Mouse (Mus musculus) B cell, adult 2 months (primary cell): ENCODE measurements at regions not wholly inside any gene's neighbourhood (a gene's known extent, or its start where the extent isn't known, plus 50 kb on each side); places are given as distances from the start of the nearest gene placed in this dataset.

Experiments used
- DNase-seq, 2 experiments: peaks; one replicate each; pipeline ENCODE4 v3.0.0; 2022

DNA sequence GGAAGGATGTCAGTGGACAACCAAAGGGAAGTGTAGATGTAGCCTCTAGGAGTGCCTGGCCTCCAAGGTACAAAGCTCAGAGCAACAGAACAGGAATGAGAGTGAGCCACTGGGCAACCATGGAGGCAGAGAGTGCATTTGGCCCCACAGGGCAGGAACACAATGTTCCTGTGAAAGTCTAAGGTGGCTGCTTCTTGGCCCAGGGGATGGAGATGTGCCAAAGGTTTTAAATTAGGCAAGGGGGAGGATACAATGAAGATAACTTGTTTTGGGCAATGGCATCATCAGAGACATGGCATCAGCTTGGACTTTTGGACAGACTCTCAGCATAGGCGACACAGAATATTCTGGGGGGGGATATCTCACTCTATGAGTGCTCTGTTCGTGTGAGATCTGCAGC is 160.3 kb downstream of the En1 start:
- no peak for DNase-seq

DNA sequence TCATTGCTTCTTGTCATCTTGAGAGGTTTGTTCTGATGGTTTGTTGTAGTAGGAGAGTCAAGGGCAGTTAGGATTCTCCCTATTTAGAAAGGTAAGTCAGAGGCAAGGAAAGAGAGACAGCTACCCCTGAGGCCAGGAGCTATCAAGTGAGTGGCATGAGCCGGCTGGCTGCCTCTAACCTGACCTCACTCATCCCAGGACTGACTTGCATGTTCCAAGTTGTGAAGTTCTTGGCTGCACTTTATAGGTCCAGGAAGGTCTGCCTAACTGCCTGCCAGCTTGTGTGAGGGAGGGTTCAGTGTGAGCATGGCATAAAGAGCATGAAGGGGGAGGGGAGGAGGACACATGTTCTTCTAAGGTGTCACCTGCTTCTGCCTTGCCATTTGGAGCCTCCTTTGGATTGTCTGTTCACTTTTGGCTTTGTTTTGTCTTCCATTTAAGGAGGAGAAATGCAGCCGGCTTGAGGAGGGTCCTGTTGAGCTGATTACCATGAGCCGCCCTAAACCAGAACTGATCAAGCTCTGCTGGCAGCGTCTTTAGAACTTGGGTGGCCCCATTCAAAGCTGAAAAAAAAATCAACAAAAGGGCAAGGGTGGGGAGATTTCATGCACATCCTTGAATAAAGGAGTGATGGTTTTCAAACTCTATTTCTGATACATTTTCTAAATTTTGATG is 160.8 kb downstream of the En1 start:
- no peak for DNase-seq

DNA sequence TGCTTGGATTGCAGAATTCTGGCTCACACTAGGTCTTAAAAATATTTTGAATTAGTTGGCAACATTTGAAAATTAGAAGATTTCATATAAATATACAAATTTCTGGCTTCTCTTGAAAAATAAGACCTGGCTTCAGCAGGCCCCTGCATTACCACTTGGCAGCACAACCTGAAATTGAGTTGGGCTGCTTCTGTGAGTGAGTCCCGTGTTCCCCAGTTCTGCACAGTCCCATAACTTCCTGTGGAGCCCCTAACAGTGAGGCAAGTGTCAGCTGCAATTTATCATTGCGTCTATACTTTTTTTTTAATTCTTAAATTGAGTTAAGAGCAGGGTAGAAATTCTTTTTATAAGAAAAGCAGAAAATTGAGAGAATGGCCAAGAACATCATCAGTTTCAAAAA is 164.8 kb downstream of the En1 start:
- no peak for DNase-seq

DNA sequence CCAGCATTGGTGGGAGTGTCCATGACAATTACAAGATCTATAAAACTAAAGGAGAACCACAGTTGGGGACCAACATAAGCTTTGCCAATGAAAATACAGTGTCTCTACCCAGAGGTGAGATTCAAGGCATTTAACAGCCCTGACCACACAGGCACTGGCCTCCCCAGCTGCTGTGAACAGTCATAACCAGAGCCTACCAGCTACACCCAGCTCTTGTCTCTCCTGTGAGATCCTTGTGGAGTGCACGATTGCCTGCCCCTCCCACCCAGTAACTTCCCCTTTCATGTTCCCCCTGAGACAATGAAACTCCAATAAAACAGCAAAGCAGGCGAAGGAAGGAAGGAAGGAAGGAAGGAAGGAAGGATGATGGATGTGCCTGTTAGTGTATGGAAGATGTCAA is 169.1 kb downstream of the En1 start:
- no peak for DNase-seq

DNA sequence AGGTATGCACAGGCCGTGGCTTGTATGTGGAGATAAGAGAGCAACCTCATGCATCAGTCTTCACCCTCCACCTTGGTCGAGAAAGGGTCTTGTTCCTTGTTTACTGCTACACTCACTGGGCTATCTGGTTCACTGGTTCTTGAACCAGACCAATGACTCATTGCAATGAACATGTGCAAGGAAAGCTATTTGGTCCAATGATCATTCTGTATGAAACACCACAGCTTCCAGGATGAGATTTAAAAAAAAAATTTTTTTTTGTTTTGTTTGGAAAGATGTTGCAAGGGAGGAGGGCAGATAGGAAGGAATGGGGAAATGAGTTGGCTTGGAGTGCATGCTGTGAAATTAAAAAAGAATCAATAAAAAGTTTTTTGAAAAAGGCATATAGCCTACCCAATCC is 174.7 kb downstream of the En1 start:
- no peak for DNase-seq

DNA sequence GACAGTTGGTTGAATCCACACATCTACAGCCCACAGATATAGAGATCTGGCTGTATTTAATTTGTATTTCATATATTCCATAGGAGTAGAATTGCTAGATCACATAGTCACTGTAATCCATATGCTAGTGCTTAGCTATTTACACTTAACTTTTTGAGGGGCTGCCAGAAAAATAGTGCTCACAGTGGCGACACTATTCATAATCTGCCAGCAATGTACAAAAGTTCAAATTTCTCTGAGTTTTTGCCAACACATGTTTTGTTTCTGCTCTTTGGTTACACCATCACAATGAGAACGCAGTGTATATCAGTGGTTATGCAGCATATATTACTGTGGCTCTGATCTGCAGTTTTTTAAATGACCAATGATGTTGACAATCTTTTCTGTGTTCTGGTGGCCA is 175.2 kb downstream of the En1 start:
- no peak for DNase-seq

DNA sequence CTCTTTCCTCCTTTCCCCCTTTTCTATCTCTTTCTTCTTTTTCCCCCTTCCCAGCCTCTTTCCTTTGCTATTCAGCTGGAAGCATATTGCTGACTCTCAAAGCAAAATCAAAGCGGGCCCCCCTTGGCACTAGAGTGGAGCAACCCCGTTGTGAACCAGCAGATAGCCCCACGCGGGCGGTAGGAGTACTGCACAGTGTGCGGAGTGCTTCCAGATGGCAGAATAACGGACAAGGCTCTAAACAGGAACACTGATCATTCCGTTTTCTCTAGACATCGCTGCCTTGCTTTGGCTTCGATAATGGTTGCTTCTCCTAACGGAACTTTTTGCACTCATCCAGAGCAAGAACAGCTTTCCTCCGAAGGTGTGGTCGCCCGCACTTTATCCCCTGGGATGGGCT is 193.0 kb downstream of the En1 start:
- no peak for DNase-seq

DNA sequence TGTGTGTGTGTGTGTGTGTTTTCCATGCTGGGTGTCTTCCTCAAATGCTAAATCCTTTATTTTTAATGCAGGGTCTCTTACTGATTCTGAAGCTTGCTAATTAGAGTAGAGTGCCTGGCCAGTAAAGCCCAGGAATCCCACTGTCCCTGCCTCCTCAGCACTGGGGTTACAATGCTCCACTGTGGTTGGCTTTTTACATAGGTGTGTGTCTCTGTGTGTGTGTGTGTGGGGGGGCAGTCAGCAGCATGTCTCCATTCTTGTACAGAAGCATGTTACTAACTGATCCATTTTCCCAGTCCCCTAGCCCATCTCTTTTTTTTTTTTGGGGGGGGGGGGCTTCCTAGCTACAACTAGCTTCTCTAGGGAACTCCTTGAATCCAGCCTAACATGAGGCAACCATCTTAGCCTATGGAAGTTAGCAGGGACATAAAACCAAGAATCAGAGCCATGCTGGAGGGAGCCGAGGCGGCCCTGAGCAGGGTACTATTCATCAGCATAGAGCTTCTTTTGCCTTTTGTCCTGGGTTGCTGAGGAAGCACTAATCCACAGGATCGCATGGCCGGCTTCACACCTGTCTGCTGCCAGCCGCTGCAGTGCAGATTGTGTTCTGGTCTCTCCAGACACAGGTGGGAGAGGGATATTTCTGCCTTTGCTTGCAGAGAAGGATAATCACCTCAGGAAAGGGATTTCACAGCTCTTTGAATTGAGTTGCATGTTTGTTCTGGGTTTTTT is 199.2 kb downstream of the En1 start:
- DNase-seq, result no peak

DNA sequence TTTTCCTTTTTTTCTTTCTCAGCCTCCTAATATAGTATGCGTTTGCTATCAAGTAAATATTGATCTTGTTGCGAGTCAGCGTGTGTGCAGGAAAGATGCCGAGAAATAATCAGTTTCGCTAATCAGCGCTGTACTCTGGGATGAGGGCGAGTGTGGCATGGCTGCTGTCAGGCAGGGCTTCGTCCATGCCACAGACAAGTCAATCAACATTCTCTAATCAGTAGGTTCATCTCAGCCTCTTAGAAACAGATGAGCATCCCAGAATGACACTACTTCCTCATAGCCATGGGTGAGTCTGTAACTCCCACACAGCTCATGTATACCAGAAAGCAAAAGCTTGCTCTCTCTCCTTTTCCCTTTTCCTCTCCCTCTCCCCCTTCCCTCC is 199.8 kb downstream of the En1 start:
- no peak for DNase-seq

DNA sequence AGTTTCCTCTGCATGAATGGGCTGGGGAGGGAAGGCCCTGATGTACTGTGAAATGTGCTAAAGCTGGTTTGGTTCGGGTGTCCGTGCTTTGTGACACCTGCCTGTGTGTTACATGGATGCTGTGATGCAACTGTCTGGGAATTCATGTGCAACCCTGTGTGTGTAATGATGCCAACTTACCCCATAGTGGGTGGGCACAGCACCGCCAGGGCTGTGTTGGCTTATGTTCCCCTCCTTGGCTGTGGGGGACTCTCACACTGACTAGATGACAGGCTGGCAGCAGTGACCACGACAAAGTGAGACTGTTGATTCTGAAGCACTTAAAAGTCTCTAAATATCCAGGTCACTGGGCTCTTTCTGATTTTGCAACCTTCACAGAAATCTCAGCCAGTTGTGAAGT is 212.2 kb downstream of the En1 start:
- DNase-seq, result no peak

DNA sequence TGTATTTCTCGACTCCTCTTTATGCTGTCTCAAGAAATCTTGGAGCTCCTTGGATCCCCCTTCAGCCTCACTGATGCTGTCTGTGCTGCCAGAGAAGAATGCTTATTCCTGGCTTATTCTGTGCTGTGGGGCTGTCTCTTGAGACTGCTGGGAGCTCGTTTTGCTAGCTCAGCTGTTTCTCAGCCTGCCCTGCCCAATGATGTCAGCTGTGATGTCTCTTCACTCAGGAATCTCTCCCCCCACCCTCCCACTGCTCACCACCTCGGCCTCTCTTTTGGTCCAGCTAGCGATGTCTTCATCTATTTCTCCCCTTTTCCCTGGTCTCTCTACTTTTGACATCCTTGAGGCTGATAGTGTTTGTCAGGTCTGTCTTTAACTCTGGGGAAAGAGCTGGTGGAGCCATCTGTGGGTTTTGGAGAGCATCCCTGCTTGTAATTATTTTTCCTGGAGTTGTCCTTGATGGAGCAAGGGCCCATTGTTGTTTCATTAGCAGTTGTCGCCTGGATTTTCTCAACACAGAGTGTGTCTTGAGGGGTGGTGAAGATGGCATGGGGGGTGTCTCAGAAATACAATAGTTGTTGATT is 214.1 kb downstream of the En1 start:
- no peak for DNase-seq

DNA sequence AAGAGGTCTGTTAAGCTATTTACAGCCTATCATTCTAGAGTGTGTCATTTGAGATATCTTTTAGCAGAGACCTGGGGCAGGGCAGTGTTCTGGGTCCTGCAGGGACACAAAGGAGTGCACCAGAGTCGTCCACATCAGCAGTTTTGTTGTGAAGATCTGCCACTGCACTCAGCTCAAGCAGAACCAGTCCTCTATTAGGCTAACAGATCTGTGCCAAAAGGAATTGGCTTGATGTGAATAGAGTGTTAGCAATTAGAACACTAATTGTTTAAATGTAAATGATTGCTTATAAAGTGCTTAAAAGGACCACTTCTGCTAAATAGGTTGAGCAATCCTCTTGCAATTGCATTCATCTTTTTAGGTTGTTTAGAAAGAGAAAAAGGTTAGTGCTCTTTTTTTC is 215.3 kb downstream of the En1 start:
- no peak for DNase-seq

DNA sequence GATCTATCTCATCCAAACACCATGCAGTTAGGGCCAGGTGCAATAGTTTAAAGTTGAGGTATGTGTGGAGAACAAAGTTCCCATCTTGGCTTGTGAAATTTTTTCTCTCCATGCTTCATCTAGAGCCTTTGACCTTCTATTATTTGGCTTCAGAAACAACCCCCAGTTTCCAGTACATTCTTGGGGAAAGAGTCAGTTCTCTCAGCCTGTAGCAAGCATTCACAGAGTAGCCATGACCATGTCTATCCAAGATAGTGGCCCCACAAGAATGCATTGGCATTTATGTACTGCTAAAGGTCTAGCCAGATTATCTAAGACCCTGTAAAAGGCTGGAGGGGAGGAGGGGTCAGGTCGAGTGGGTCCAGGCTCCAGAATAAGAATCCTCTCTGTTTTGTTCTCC is 229.8 kb downstream of the En1 start:
- DNase-seq, result no peak

DNA sequence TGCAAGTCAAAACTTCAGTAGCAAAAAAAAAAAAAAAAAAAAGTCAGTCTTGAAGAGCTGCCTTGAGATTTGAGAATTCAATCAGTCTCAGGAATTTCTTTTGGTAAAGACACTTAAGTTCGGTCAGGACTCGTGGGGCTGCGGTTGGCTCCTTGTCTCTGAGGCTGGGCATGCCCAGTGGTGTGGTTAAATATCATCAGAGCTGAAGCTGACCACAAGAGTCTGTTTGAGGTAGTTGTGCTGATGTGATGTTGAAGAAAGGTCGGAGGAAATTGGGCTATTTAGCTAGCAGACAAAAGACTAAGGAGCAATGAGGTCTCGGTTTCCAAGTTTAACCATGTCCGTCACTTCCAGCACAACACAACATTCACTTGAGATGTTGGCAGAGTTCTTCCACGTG is 240.4 kb downstream of the En1 start:
- DNase-seq, result no peak

DNA sequence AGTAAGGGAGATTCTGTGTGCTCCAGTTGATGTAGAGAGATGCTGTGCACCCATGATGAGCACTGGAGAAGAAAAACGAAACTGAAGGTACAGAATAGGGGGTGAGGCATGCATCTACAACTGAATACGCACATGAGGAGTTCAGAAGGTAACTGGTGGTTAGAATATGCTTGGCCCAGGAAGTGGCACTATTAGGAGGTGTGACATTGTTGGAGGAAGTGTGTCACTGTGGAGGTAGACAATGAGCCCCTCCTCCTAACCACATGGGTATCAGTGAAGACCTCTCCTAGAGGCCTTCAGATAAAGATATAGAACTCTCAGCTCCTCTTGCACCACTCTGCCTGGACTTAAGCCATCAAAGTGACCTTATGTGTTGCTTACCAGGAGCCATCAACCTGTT is 243.9 kb downstream of the En1 start:
- no peak for DNase-seq

DNA sequence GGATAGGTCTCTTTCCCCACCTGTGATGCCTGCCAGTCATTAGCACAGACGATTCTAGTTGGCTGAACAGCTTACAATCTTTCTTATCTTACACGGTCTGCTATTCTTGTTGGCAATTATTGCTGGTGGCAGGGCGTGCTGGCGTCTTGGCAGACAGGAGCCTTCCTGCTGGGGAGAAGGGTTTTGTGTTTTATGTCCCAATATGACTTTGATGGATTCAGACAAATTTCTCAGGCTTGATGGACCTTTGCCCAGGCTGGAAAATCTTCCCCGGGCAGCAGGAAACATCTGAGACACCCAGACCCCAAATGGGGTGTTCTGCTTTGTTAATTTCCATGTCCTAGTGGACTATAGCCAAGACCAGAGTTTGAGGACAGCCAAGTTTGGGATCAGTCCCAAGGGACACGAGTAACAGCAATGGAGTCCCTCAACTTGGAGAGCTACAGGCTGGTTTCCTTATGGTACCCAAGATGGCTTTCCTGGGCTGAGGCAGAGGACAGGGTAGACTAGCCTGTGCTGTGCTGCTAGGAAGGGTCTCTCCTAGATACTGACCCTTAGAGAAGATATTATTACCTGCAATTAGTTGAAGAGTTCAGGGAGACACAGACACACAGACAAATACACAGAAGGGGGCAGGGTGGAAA is 249.8 kb downstream of the En1 start:
- no peak for DNase-seq

DNA sequence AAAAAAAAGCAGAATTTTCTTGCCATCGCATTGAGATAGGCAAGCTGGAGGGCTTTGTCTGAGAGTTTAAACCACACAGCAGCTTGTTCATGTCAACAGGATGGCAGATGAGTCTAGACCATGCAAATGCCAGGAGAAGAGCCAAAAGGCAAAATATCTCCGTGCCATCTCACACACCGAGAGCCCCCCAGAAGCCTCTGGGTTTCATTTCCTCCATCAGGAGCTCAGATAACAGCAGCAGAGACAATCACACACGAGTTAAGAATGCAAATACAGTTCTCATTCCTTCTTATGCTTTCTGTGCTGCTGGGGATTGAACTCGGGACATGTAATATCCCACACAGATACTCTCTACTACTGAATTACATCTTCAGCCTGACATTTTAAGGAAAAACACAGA is 255.3 kb downstream of the En1 start:
- DNase-seq, result no peak

DNA sequence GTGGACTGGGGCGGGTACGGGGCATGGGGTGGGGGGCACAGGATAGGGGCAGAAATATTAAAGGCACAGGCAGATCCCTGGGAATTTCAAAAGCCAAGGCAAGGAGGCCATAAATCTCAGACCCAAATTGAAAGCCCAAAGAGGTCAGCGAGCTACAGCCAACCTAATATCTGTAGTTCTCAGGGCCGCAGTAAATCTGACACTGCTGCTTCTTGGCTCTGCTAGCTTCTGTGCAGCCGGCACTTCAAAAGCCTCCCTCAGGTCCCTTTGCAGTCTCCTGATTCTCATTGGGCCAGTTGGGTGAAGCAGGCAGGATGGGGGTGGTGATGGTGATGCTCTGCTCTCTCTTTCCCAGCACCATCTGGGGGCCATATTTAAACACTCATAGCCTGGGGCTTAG is 257.3 kb downstream of the En1 start:
- no peak for DNase-seq

DNA sequence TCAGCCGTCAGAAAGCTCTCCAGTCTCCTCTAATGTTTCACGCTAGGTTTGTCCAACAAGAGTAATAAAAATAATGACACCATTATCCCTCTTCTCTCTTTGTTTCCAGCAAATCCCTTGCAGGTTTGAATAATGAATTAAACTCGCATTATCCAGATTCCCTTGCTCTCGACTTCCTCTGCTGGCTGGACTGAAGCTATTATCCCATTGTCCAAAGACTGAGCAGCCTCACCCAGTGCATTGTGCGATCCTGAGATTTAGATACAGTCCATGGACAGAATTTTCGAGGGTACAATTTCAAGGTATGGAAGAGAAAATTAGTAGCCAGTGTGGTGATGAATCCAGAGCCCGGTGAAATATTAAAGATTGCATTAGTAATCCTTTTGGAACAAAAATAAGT is 270.3 kb downstream of the En1 start:
- DNase-seq, result no peak

DNA sequence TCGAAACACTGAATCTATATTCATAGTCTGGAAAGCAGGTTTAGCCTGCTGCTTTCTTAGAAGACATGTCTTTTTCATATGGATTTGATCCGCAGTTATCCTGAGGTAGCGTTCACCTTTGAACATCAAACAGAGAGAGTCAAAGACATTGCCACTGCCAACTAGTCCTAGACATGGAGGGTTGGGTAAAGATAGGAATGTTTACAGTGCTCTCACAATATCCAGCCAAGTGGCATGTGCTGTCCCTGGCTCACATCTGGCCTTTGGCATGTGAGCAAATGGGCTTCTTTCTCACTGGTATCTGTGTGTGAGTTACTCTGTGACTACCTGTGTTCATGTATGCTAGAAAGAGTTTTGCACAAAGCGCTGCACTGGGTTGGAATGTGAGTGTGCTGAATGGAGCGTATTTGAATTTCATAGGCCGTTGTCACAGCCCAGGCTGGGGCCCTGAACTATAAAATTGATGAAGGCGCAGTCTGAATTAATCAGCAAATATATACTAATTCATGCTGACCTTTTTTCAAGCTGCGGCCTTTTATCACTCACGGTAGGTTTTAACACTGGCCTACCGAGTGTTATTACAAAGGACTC is 280.8 kb downstream of the En1 start:
- DNase-seq, result no peak

DNA sequence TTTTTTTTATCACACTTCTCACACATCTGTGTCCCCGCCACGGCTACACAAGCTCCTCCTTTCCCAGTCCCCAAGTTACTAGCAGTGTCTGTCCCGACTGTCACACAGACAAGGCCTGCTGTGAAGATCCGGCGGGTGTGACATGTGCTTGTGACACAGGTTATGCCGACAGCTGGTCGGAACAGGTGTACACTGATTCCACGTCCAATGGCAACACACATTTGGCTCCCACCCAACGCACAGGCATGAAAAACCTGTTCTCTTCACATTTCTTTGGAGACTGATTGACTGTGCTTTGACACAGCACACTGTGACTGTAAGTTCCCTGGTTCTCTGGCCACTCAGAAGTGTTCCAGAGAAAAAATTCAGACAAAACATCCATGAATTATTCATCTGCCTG is 281.4 kb downstream of the En1 start:
- DNase-seq, result no peak

DNA sequence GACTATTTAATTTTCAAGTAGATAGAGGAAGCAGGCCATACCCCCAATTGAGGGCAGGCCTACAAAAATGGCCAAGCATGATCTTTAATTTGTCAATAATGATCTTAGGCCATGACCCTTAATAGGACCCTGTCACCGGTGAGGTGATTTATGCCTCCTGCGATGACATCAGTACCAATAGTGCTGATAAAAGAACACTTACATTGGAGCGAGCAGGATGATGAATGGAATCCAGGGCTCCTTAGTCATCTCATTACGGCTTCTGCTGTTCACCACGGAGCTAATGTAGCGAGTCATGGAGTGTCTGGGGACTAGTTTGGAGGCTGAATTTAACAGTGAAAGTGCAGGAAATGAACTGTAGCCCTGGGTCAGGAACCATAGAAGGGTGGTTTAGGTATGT is 308.6 kb downstream of the En1 start:
- DNase-seq, result no peak

DNA sequence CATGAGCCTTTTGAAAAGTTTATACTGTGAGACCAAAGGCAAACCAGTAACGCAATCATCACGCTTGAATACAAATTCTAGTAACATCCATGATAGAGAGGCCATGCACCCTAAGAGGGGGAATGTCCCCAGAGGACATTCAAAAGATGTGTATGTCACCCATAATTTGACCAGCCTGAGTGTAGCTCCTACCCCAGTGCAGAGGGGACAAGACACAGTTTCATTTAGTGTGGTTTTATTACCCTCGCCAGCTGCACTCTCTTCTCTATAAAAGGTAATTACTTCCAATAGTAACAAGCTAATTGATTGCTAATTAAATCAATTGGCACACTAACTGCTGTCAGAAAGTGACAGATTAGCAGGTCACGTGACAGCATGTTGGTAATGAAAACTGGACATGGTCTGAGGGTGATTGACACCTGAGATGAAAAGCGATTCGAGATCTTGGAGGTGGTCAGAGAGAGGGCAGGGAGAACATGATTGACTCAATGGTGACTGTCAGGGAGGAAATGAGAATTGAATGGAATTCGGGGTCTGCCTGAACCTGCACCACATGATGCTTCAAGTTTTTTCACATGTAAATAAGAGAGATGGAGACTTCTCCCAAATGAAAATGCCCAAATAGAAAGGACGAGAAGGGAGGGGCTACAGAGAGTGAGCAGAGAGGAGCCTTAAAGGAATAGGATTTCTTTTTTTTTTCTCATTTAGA is 309.9 kb downstream of the En1 start:
- no peak for DNase-seq
